Mouse (Mus musculus): ENCODE results near the gene Reep6.

Gene Reep6

DNA sequence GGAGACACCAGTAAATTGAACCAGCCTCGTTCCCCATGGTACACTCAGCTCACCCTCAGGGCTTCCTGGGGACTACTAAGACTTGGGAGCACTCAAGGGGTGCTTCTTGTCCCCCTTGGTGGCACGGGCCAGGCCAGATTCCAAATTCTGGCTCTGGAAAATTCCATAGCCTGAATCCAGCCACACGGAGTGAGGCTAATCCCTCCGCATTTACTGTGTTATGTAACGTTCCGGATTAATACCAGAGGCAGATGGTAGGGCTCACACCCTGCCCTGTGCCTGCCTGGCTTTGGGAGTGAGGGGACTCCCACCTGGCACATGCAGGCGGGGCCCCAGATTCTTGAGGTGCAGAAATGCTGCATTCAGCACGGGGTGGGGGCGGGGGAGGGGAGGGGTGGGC is 25.7 kb downstream of the Reep6 start:
- no peak for DNase-seq (ENCODE audit: low spot score)

DNA sequence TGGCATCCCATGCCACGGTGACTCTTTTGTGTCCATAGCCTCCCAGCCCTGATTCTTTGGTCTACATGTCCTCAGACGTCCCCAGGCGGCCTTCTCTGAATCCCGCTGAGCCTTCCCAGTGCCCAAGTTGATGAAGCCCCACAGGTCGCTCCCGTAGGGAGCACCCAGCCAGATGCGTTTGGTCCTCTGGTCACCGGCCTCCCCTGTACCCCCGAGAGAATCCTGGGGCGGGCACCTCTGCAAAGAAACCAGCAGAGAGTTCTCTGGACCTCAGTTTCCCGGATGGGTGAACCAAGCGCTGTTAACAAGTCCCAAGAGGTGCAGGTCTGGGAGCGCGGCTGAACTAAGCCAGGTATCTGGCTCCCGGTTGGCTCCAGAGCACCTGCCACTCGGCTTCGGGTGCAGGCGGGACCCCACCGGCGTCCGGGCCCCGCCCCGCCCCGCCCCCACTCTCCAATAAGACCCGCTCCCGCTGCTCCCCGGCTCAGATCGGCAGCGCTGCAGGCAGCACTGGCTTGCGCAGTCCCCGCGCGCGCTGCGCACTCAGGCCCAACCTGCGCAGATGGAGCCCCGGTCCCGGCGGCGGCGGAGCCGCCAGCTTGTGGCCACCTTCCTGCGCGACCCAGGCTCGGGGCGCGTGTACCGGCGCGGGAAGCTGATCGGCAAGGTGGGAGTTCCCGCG is 26.4 kb downstream of the Reep6 start, which contains the start of gene Plk5:
Plk5 (plus strand) TSS at position 459 of the 682 bp plus-strand sequence.
- no peak for DNase-seq (ENCODE audit: low spot score)

DNA sequence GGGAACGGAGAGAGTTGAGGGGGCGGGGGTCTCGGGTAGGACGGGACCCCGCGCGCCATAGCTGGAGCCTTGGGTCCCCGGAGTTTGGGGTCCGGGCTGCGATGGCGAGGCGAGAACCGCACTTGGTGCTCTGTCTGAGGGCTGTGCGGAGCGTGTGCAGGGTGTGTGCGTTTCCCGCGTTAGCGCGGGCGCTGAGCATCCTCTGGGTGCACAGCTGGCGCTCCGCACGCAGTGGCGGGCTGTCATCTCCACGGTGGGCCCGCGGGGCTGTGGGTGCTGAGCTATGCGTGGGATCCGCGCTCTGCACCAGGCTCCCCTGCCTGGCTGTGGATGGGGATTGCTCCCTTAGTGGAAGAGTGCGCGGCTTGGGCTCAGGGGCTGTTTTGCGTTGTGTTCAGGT is 27.0 kb downstream of the Reep6 start:
- no peak for DNase-seq (ENCODE audit: low spot score)

DNA sequence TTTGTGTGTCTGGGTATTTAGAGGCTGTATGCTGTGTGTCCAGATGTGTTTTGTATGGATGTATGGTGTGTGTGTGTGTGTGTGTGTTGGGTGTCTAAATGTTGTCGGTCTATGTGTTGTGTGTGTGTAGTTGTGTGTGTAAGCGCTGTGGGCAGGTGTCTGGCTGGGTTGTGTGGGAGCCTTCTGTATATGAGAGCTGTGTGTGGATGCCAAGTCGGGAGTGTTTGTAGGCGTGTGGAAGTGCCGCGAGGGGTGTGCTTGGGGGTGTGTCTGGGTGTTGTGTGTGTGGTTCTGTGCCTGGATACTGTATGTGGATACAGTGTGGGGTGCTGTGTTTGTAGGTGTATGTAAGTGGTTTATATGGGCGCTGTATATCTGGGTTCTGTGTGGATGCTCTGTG is 27.6 kb downstream of the Reep6 start:
- no peak for DNase-seq (ENCODE audit: low spot score)

DNA sequence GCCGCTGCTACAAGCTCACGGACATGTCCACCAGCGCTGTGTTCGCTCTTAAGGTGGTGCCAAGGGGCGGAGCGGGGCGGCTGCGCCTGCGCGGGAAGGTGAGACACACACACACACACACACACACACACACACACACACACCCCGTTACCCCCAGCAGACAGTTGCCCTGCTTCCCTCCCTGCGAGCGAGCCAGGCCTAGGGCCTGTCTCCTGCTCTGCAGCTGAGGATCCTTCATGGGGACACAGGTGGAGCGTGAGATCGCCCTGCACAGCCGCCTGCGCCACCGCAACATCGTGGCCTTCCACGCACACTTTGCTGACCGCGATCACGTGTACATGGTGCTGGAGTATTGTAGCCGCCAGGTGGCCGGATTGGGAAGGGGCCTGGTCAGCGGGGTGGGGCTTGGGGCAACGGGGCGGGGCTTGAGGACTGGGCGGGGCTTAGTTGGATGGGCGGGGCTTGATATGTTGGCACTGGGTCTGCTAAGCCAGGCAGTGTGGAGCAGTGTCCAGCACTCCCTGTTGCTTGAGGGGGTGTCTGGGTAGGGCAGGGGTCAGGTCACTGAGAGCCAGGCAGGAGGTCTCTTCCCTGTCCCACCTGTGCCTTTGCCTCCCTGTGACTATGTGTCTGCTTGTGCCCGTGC is 28.4 kb downstream of the Reep6 start:
- DNase-seq (ENCODE audit: low spot score): no peak

DNA sequence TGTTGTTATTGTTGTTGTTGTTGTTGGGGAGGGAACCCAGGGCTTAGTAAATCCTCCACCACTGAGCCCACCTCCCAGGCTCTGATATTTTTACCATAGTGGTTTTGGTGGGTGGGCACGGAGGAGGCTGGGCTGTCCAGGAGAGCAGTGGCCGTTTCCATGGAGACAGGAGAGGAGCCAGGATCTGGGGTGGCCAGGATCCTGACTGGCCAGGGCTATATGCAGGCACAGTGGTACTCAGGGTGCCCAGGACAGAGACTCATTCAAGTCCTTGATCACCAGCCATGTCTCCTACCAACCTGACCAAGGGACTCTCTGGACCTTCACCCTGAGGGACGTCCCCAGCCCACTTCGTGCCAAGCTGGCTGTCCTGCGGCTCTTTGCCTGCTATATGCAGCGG is 34.0 kb downstream of the Reep6 start:
- no peak for DNase-seq (ENCODE audit: low spot score)

DNA sequence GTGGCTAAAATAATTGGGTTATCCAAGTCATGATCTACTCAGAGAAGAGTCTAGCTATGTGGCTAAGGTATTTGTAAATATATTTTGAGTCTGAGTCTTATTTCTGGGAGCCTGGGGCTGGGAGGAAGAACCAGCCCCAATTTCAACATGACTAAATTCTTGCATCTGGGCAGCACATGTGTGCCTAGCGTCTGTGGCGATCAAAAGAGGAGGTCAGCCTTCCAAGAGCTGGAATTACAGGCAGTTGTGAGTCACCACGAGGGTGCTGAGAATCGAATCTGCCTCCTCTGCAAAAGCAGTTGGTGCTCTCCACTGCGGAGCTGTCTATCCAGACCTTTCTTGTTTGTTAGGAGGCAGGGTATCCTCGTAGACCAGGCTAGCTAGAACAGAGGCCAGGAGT is 36.0 kb downstream of the Reep6 start:
- no peak for DNase-seq (ENCODE audit: low spot score)

DNA sequence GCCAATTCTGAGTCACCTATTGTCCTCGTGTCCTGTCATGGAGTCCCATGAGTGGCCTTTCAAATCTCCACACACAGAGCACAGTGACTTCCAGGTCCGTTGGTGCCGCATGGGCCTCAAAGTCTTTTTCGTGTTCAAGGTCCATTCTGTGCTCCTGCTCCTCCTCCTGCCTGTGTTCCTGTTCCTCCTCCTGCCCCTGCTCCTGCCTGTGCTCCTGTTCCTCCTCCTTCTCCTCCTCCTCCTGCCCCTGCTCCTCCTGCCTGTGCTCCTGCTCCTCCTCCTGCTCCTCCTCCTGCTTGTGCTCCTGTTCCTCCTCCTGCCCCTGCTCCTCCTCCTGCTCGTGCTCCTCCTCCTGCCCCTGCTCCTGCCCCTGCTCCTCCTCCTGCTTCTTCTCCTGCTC is 38.2 kb downstream of the Reep6 start:
- DNase-seq (ENCODE audit: low spot score): no peak

DNA sequence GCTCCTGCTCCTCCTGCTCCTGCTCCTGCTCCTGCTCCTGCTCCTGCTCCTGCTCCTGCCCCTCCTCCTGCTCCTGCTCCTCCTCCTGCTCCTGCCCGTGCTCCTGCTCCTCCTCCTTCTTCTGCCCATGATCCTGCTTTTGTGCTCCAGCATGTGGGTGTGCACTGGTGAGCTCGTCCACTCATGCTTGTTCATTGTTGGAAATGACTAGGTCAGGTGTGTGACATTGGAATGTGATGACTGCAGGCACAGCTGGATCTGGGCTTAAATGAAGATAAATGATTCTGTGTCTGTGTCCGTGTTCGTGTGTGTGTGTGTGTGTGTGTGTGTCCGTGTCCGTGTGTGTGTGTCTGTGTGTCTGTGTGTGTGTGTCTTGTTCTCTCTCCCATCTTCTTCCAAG is 38.6 kb downstream of the Reep6 start:
- DNase-seq (ENCODE audit: low spot score): no peak

DNA sequence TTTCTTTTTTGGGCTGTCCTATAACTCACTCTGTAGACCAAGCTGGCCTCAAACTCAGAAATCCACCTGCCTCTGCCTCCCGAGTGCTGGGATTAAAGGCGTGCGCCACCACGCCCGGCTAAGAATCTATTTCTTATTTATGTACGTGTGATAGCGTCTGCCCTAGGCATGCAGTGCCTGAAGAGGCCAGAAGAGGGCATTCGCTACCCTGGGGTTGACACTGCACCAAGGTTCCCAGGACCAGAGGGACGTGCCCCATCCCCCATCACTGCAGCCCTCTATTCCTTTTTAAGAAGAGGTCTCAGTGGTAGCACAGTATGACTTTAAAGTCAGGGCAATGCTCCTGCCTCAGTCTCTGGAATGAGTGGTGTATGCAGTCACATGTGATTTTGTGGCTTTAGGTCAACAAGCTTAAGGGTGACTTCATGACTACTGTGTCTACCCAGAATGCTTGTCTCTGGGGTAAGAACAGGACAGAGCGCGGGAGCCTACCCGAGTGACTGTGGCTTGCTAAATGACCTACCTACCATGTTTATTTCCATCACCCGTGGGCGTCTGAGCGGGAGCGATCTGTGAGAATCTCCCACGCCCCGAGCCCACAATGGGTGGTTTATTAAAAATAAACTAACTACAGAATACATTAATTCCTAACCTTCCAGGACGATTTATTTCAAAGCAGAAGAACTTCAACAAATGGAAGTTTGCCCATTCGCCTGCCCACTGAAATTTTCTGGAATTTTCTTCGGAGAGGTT is 40.4 kb downstream of the Reep6 start:
- DNase-seq (ENCODE audit: low spot score): no peak

DNA sequence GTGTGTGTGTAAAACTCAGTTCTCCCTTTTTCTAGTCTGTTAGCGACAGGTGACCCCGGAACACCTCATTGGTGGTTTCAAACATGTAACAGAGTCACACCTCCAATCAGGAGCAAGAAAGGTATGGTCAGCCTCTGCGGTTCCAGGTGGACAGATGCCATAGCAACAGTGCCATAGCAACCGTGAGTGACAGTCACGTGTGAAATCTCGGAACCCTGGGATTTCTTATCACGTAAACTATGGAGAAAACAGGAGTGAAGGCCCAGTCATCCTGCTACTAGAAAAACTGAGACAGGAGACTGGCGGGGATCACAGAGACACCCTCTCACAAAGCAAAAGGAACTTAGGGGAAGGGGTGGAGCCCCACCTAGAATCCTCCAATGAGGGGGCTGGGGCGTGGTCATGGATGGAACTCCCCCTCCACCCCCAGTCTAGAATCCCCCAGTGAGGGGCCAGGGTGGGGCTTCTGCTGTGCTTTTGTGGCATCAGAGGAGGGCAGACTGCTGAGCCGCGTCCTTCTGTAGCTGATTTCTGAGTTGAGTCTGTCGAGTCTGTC is 41.7 kb downstream of the Reep6 start:
- no peak for DNase-seq (ENCODE audit: low spot score)

DNA sequence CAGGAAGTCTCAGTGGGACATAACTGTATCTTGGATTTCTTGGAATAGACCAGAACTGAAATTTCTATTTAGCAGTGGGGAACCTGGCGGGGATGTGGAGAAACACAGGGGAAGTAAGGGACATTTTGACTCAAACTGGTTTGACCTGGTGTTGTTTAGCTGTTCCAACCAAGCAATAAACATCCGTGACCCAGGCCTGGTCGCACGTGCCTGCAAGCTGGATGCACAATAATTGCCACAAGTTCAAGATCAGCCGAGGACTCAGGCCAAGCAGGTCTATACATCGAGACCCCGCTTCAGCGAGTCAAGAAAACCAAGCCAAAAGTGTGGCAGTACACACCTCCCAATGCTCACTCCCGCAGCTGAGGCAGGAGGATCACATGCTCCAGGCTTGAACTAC is 42.2 kb downstream of the Reep6 start:
- no peak for DNase-seq (ENCODE audit: low spot score)

DNA sequence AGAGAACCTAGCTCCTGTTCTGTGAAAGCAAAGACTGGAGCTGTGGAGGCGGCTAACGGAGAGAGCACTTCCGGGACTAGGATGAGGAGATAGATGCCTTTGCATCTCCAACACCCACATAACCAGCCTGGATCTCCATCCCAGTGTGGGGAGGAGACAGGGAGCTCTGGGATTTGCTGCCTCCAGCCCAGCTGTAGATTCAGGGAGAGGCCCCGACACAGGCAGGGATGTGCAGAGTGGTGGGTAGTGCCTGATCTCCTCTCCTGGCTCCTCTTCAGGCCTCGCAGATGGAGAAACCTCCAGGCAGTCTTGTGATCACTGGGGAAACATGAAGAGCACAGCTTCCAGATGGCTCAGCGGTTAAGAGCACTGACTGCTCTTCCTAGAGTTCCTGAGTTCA is 43.0 kb downstream of the Reep6 start:
- DNase-seq (ENCODE audit: low spot score): no peak

DNA sequence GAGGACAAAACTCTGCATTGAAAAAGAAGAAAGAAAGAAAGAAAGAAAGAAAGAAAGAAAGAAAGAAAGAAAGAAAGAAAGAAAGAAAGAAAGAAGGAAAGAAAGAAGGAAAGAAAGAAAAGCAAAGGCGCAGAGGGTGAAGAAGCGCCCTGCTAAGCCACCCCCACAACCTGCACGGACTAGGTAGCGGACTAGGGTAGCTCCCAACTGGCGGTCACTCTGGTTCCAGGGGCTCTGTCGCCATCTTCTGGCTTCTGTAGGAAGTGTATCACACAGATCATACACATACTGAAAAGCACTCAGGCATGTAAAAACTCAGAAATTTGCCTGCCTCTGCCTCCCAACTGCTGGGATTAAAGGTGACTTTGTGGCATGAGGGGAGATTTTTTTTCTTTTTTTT is 44.3 kb downstream of the Reep6 start:
- DNase-seq (ENCODE audit: low spot score): no peak

DNA sequence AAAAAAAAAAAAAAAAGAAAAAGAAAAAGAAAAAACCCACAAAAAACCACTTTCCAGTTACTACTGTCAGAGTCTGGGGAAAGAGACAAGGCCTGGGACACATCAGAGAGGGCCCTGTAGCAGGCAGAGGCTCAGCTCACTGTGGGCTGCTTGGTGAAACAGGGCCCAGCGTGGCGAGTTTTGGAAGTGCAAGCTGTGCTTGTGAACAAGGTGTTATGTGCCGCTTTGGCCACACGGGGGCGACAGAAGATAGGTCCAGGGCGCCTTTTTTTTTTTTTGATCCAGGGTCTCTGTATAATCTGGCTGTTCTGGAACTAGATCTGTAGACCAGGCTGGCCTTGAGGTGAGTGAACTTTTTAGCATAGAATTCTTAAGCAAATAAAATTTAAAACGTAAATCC is 46.4 kb downstream of the Reep6 start:
- peak; percentile 82 for DNase-seq (ENCODE audit: low spot score)

DNA sequence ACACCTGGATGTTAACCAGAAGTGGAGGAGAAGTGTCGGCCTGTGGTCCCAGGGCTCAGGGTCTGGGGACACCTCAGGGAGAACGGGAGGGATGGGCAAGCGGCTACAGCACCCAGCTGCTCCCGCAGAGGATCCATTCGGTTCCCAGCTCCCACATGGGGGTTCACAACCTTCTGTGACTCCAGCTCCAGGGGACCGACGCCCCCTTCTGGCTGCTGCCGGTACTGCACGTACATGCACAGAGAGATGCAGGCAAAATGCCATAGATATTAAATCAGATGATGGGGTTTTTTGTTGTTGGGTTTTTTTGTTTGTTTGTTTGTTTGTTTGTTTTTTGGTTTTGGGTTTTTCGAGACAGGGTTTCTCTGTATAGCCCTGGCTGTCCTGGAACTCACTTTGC is 48.0 kb downstream of the Reep6 start:
- DNase-seq (ENCODE audit: low spot score): no peak

DNA sequence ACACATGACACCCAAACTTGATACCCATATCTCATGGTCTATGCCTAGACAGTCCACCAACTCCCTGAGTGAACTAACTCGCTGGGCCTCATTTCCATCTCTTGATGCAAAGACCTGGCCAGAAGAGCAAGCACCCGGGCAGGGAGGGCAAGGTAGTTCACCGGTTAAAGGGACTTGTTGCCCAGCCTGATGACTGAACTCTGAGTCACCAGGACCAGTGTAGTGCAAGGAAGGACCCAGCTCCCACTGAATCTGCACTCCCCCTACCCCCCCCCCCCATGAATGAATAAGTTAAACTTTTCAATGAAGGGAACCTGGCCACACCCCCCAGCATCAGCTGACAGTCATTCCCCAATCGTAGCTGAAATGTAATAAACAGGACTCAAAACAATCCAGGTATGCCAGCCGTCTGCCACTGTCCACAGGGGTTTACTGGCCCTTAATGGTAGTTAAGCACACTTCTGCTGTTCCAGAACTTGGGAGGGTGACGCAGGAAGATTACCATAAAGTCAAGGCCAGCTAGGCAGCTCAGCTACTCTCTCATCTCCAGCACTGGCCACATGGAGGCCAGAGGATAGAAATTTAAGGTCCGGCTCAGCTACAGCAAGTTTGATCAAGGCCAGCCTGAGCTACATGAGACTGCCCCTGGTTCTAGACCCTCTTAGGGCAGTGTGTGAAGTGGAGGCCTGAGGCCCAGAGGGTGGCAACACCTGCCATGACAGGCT is 53.0 kb downstream of the Reep6 start:
- no peak for DNase-seq (ENCODE audit: low spot score)

DNA sequence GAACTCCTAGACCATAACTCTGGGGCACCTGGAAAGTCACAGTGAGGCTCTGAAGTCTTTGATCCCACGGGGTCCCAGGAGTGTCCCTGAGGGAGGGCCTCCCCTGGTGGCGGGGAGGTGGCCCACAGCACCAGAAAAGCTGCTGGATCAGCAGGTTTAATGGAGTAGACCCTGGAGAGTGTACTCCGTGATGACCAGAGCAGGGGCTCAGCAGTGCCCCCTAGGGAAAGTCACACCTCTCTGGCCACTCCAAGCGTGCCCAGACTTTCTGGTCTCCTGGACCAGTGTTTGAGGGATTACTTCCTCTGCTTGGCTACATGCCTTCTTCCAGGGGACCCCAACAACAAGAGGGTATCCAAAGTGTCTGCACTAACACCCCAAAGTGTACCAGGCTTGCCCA is 53.7 kb downstream of the Reep6 start:
- DNase-seq (ENCODE audit: low spot score): no peak

DNA sequence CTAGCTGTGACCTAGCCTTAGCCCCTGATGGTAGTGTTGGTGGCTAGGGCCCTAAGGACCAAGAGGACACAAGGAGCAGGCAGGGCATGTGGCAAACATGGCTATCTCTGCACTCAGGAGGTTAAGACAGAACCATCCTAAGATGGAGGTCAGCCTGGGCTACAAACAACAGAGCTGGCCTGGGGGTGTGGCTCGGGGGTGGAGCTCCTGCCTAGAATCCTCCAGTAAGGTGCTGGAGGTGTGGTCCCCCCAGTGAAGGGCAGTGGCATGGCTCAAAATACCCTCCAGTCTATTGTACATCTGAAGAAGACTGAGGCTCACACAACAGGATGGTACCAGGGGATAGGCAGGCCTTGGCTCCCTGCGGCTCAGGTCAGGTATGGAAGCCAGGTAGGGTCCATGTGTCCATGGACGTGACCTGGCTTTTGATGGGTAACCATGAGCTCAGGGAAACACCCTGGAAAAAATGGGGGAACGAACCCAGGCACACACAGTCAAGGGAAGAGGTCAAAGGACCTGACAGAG is 54.4 kb downstream of the Reep6 start:
- no peak for DNase-seq (ENCODE audit: low spot score)

DNA sequence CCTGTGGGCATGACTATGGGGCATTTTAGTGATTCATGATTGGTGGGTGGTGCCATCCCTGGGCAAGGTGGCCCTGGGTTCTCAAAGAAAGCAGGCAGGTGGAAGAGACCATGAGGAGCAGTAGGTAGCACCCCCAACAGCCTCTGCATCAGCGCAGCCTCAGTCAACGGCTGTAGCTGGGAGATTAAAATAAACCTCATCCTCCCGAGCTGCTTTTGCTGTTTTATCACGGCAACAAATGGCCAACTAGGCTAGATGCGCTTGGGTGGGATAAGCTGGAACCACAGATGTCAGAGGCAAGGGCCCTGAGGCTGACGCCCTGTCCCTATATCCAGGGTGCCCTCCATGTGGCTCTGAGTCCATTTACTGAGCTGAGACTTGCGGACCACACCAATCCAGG is 55.0 kb downstream of the Reep6 start:
- no peak for DNase-seq (ENCODE audit: low spot score)

DNA sequence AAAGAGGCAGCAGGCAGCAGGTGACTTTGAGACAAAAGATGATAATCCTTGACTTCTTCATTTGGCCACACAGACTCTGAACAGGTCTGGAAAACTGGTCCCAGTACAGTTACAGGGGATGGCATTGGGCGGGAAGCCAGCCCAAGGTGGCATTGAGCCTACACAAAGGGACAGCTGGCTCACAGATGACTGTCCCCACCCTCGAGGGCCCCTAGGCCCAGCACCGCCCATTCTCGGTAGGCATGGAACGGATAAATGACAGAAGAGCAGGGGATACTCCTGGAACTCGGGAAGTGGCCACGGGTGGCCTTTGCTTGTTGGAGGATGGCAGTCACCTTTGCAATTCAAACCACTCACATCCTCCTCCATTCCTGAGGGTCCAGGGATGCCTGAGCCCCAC is 55.6 kb downstream of the Reep6 start:
- DNase-seq (ENCODE audit: low spot score): no peak
